In genomic region chr9:107278527-107279377, GRCm38 (mm10) we compare ENCODE assay signal across 8 mouse cellular contexts. TPM values are rescaled to one million over a fixed set of nuclear protein-coding genes. Genes with fewer than 3 reads are reported as not detected.
DNase-seq lines count a peak whose midpoint lies in the region; ATAC-seq and TF ChIP-seq lines count a peak whose summit lies in the region.

No protein-coding gene starts in this region.

- no peak overlapping the region for H3K27ac ChIP-seq in heart, embryonic 12.5 days (ENCODE audit: poor library complexity, severe bottlenecking)
- no peak overlapping the region for H3K27ac ChIP-seq in heart, postnatal 0 days (ENCODE audit: low read depth)
- no peak overlapping the region for H3K27ac ChIP-seq in limb, embryonic 14.5 days (replicated peaks; ENCODE audit: low read depth, low read length)
- H3K27ac ChIP-seq in small intestine, adult 2 months (ENCODE audit: insufficient read depth, low read depth, low read length), result peak overlapping the region; percentile 79; the same call in 1 of the 2 replicates

- no peak; the same call in 1 of the 2 replicates for ATAC-seq in heart, embryonic 12.5 days (ENCODE audit: insufficient number of reproducible peaks, low FRiP score)
- ATAC-seq in heart, postnatal 0 days (ENCODE audit: insufficient read depth, low read depth), result peak; percentile 62
- ATAC-seq in limb, embryonic 14.5 days (ENCODE audit: low FRiP score, low read depth), result no peak

- no peak for TF ChIP-seq POLR2A in brain, embryonic 14.5 days (IDR thresholded peaks at IDR 0.05; ENCODE audit: borderline replicate concordance, extremely low read depth, insufficient read depth, insufficient read length, poor library complexity, severe bottlenecking)
- TF ChIP-seq POLR2A in limb, embryonic 14.5 days (IDR thresholded peaks at IDR 0.05; ENCODE audit: borderline replicate concordance, extremely low read depth, insufficient read depth, insufficient read length), result no peak
- no peak for TF ChIP-seq POLR2A in small intestine, adult 2 months (IDR thresholded peaks at IDR 0.05; ENCODE audit: low read depth, low read length)

- H3K9me3 ChIP-seq in heart, embryonic 12.5 days (replicated peaks), result no peaks in the 10 kb centered on the region
- no peaks in the 10 kb centered on the region for H3K9me3 ChIP-seq in heart, postnatal 0 days (replicated peaks; ENCODE audit: control insufficient read depth, low read length)
- H3K9me3 ChIP-seq in limb, embryonic 14.5 days (ENCODE audit: control insufficient read depth, low read length), result no peaks in the 10 kb centered on the region

- H3K36me3 ChIP-seq in heart, embryonic 12.5 days, result no peaks in the 10 kb centered on the region
- H3K36me3 ChIP-seq in heart, postnatal 0 days (replicated peaks; ENCODE audit: control insufficient read depth, insufficient read depth, low read length), result no peaks in the 10 kb centered on the region
- no peaks in the 10 kb centered on the region for H3K36me3 ChIP-seq in limb, embryonic 14.5 days (ENCODE audit: control insufficient read depth, insufficient read depth, low read length)
- peaks cover 2% of the 10 kb centered on the region; the same call in 1 of the 2 replicates for H3K36me3 ChIP-seq in small intestine, adult 2 months (ENCODE audit: control insufficient read depth, insufficient read depth, low read length)

- 47% methylated on average over 8 of the region's 8 CpGs for WGBS in heart, embryonic 12.5 days
- 38% methylated on average over 8 of the region's 8 CpGs for WGBS in heart, postnatal 0 days
- 56% methylated on average over 8 of the region's 8 CpGs for WGBS in limb, embryonic 14.5 days
- 33% methylated on average over 8 of the region's 8 CpGs for WGBS in small intestine, adult 2 months

- TF ChIP-seq CTCF in brain, embryonic 14.5 days (IDR thresholded peaks at IDR 0.05; ENCODE audit: borderline replicate concordance, extremely low read depth, insufficient read depth, insufficient read length), result no peak
- TF ChIP-seq CTCF in heart, postnatal 0 days (IDR thresholded peaks at IDR 0.05; ENCODE audit: low read depth), result no peak
- no peak for TF ChIP-seq CTCF in small intestine, adult 2 months (IDR thresholded peaks at IDR 0.05; ENCODE audit: extremely low read depth, insufficient read length, insufficient replicate concordance, low read depth, low read length)

- peaks cover 10% of the 10 kb centered on the region; the same call in 1 of the 2 replicates for H3K27me3 ChIP-seq in heart, embryonic 12.5 days (replicated peaks)
- H3K27me3 ChIP-seq in heart, postnatal 0 days (ENCODE audit: control insufficient read depth, insufficient read depth, low read length), result no peaks in the 10 kb centered on the region
- no peaks in the 10 kb centered on the region for H3K27me3 ChIP-seq in limb, embryonic 14.5 days (ENCODE audit: control insufficient read depth, insufficient read depth, low read length)
- no peaks in the 10 kb centered on the region for H3K27me3 ChIP-seq in small intestine, adult 2 months (ENCODE audit: control insufficient read depth, insufficient read depth, low read length)

- H3K4me1 ChIP-seq in heart, embryonic 12.5 days (replicated peaks), result peaks cover 23% of the 10 kb centered on the region
- H3K4me1 ChIP-seq in heart, postnatal 0 days (ENCODE audit: control insufficient read depth, insufficient read depth), result peaks cover 20% of the 10 kb centered on the region
- H3K4me1 ChIP-seq in limb, embryonic 14.5 days (ENCODE audit: control insufficient read depth, insufficient read depth, low read length), result peaks cover 14% of the 10 kb centered on the region
- peaks cover 23% of the 10 kb centered on the region for H3K4me1 ChIP-seq in small intestine, adult 2 months (ENCODE audit: control insufficient read depth, insufficient read depth, insufficient read length, low read length)

- H3K9ac ChIP-seq in heart, embryonic 12.5 days, result no peak overlapping the region
- H3K9ac ChIP-seq in heart, postnatal 0 days (replicated peaks; ENCODE audit: low read depth, low read length), result no peak overlapping the region
- no peak overlapping the region for H3K9ac ChIP-seq in limb, embryonic 14.5 days (ENCODE audit: low read depth, low read length, severe bottlenecking)

- H3K4me2 ChIP-seq in heart, embryonic 12.5 days, result no peak overlapping the region
- no peak overlapping the region for H3K4me2 ChIP-seq in heart, postnatal 0 days (ENCODE audit: low read depth, low read length)
- H3K4me2 ChIP-seq in limb, embryonic 14.5 days (replicated peaks; ENCODE audit: low read depth, low read length, severe bottlenecking), result no peak overlapping the region

- DNase-seq in heart, adult 11 months, result peak; percentile 98
- DNase-seq in CD4-positive, CD25-positive, alpha-beta regulatory T cell, adult 2 months (ENCODE audit: low read depth, low spot score), result peak; percentile 67
- DNase-seq in brain, embryonic 14.5 days (ENCODE audit: low read depth), result peak; percentile 54
- no peak for DNase-seq in heart, postnatal 0 days (ENCODE audit: low spot score)
- peak; percentile 32 for DNase-seq in limb, embryonic 14.5 days (ENCODE audit: low spot score)
- DNase-seq in layer of hippocampus, adult 9-11 months, result no peak

- no peak for TF ChIP-seq EP300 in heart, postnatal 0 days (IDR thresholded peaks at IDR 0.05; ENCODE audit: low read depth)

- no peak overlapping the region for H3K4me3 ChIP-seq in heart, embryonic 12.5 days
- no peak overlapping the region for H3K4me3 ChIP-seq in heart, postnatal 0 days (ENCODE audit: low read depth, low read length)
- H3K4me3 ChIP-seq in limb, embryonic 14.5 days (replicated peaks; ENCODE audit: low read length), result no peak overlapping the region
- H3K4me3 ChIP-seq in small intestine, adult 2 months (ENCODE audit: low read depth, low read length), result no peak overlapping the region

RNA-seq across cellular contexts. Expression of gene Mapkapk3, which starts 10.9 kb away (rescaled TPM):
- 7.1 and 7.3 TPM in 2 replicates for polyA plus RNA-seq in heart, embryonic 12.5 days (2016; fragmentation: Nextera tagmentation; extraction: Ambion mirVana)
- 2.6 and 3.3 TPM in 2 replicates for polyA plus RNA-seq in brain, embryonic 14.5 days (2012; rRNA removed)
- 14.8 and 24.0 TPM in 2 replicates for total RNA-seq in heart, postnatal 0 days (2014; rRNA removed; ENCODE audit: low replicate concordance)
- polyA plus RNA-seq in heart, postnatal 0 days (2015; fragmentation: Nextera tagmentation; extraction: Ambion mirVana), result 13.0 and 15.1 TPM in 2 replicates
- 8.3 and 9.7 TPM in 2 replicates for polyA plus RNA-seq in limb, embryonic 14.5 days (2012; rRNA removed)
- polyA plus RNA-seq in limb, embryonic 14.5 days (2014; fragmentation: Nextera tagmentation; extraction: Ambion mirVana), result 12.7 and 15.2 TPM in 2 replicates
- 19.4 and 25.7 TPM in 2 replicates for polyA plus RNA-seq in small intestine, adult 2 months (2012; rRNA removed)

RNA-seq across cellular contexts. Expression of gene Cish, which starts 17.1 kb away (rescaled TPM):
- polyA plus RNA-seq in heart, embryonic 12.5 days (2016; fragmentation: Nextera tagmentation; extraction: Ambion mirVana), result 15.6 and 16.4 TPM in 2 replicates
- 8.7 and 9.2 TPM in 2 replicates for polyA plus RNA-seq in brain, embryonic 14.5 days (2012; rRNA removed)
- total RNA-seq in heart, postnatal 0 days (2014; rRNA removed; ENCODE audit: low replicate concordance), result 44.8 and 62.6 TPM in 2 replicates
- polyA plus RNA-seq in heart, postnatal 0 days (2015; fragmentation: Nextera tagmentation; extraction: Ambion mirVana), result 136 and 149 TPM in 2 replicates
- polyA plus RNA-seq in limb, embryonic 14.5 days (2012; rRNA removed), result 8.4 and 12.1 TPM in 2 replicates
- 5.1 and 5.6 TPM in 2 replicates for polyA plus RNA-seq in limb, embryonic 14.5 days (2014; fragmentation: Nextera tagmentation; extraction: Ambion mirVana)
- 19.1 and 33.6 TPM in 2 replicates for polyA plus RNA-seq in small intestine, adult 2 months (2012; rRNA removed)

RNA-seq across cellular contexts. Expression of gene Dock3, which starts 47.0 kb away (rescaled TPM):
- polyA plus RNA-seq in heart, embryonic 12.5 days (2016; fragmentation: Nextera tagmentation; extraction: Ambion mirVana), result 0.91 and 1.3 TPM in 2 replicates
- 55.7 and 78.6 TPM in 2 replicates for polyA plus RNA-seq in brain, embryonic 14.5 days (2012; rRNA removed)
- total RNA-seq in heart, postnatal 0 days (2014; rRNA removed; ENCODE audit: low replicate concordance), result 0.08 and 11.6 TPM in 2 replicates
- 0.16 and 0.21 TPM in 2 replicates for polyA plus RNA-seq in heart, postnatal 0 days (2015; fragmentation: Nextera tagmentation; extraction: Ambion mirVana)
- polyA plus RNA-seq in limb, embryonic 14.5 days (2012; rRNA removed), result 1.0 and 1.3 TPM in 2 replicates
- 0.55 and 1.2 TPM in 2 replicates for polyA plus RNA-seq in limb, embryonic 14.5 days (2014; fragmentation: Nextera tagmentation; extraction: Ambion mirVana)
- polyA plus RNA-seq in small intestine, adult 2 months (2012; rRNA removed), result 0.57 and 3.1 TPM in 2 replicates

RNA-seq across cellular contexts. Expression of gene Hemk1, which starts 59.4 kb away (rescaled TPM):
- polyA plus RNA-seq in heart, embryonic 12.5 days (2016; fragmentation: Nextera tagmentation; extraction: Ambion mirVana), result 11.4 and 13.4 TPM in 2 replicates
- polyA plus RNA-seq in brain, embryonic 14.5 days (2012; rRNA removed), result 29.5 and 35.9 TPM in 2 replicates
- 4.8 and 28.7 TPM in 2 replicates for total RNA-seq in heart, postnatal 0 days (2014; rRNA removed; ENCODE audit: low replicate concordance)
- 12.3 and 15.3 TPM in 2 replicates for polyA plus RNA-seq in heart, postnatal 0 days (2015; fragmentation: Nextera tagmentation; extraction: Ambion mirVana)
- polyA plus RNA-seq in limb, embryonic 14.5 days (2012; rRNA removed), result 24.9 and 32.9 TPM in 2 replicates
- polyA plus RNA-seq in limb, embryonic 14.5 days (2014; fragmentation: Nextera tagmentation; extraction: Ambion mirVana), result 12.2 and 12.8 TPM in 2 replicates
- 9.8 and 9.9 TPM in 2 replicates for polyA plus RNA-seq in small intestine, adult 2 months (2012; rRNA removed)

Comparison
In these comparisons a context has a peak if more than half of its experiments do, and no peak if none do; other contexts are left out.
1. DNase-seq: peak in heart, adult 11 months (single experiment), CD4-positive, CD25-positive, alpha-beta regulatory T cell, adult 2 months (single experiment), brain, embryonic 14.5 days (single experiment) and limb, embryonic 14.5 days (single experiment); none in heart, postnatal 0 days (single experiment) and layer of hippocampus, adult 9-11 months (single experiment).
2. RNA of gene Dock3, which starts 47.0 kb away (polyA plus RNA-seq): 55.7 to 78.6 TPM in brain, embryonic 14.5 days; 0.57 to 3.1 TPM in small intestine, adult 2 months, 0.55 to 1.3 TPM in limb, embryonic 14.5 days, 0.91 to 1.3 TPM in heart, embryonic 12.5 days and 0.16 to 0.21 TPM in heart, postnatal 0 days; every median in the first group is over 10 times any median in the second.